29 mouse cellular contexts compared by ENCODE assay signal in genomic region chr15:12588661-12589060, GRCm38 (mm10).
DNase-seq lines count a peak whose midpoint lies in the region; ATAC-seq and TF ChIP-seq lines count a peak whose summit lies in the region.
"Had no signal": no experiment of that assay in that cellular context is flagged by ENCODE, and none has a peak within 500 bp of the region (broad histone marks: within the 10 kb centered on the region; RNA-seq: fewer than 3 reads in every experiment).

No protein-coding gene starts in this region.

- intact Hi-C loops in heart, postnatal 36 days (cut with DNase I): no loop called here

- no peak overlapping the region for H3K4me2 ChIP-seq in heart, embryonic 12.5 days
- no peak overlapping the region for H3K4me2 ChIP-seq in lung, postnatal 0 days (replicated peaks; ENCODE audit: low read depth, low read length)
- H3K4me2 ChIP-seq: hindbrain, embryonic 13.5 days; limb, embryonic 13.5 days; lung, embryonic 14.5 days; neural tube, embryonic 13.5 days; stomach, embryonic 15.5 days had no signal

- H3K4me1 ChIP-seq in heart, embryonic 12.5 days (replicated peaks): peaks cover 7% of the 10 kb centered on the region
- no peaks in the 10 kb centered on the region for H3K4me1 ChIP-seq in lung, postnatal 0 days (ENCODE audit: insufficient read depth, low read depth, low read length)
- H3K4me1 ChIP-seq: hindbrain, embryonic 13.5 days; midbrain, embryonic 10.5 days; neural tube, embryonic 13.5 days; stomach, embryonic 15.5 days had no signal

- no peaks in the 10 kb centered on the region; the same call in 1 of the 2 replicates for H3K27me3 ChIP-seq in heart, embryonic 12.5 days (replicated peaks)
- H3K27me3 ChIP-seq in lung, postnatal 0 days (replicated peaks; ENCODE audit: insufficient read depth, low read length): no peaks in the 10 kb centered on the region
- H3K27me3 ChIP-seq: neural tube, embryonic 13.5 days; stomach, embryonic 15.5 days had no signal

- no peaks in the 10 kb centered on the region for H3K9me3 ChIP-seq in heart, embryonic 12.5 days (replicated peaks)
- no peaks in the 10 kb centered on the region for H3K9me3 ChIP-seq in lung, postnatal 0 days (ENCODE audit: low read length)
- H3K9me3 ChIP-seq: hindbrain, embryonic 13.5 days; limb, embryonic 13.5 days; midbrain, embryonic 10.5 days; neural tube, embryonic 13.5 days; stomach, embryonic 15.5 days had no signal

- DNase-seq in heart, postnatal 36 days: no peak
- DNase-seq in lung, postnatal 0 days (ENCODE audit: low spot score): peak; percentile 15
- no peak for DNase-seq in lung, postnatal 14 days
- DNase-seq in brain, adult 2 months (ENCODE audit: low read depth, low spot score): peak; percentile 50
- DNase-seq in telencephalon, adult 2 months (ENCODE audit: low read depth, low spot score): peak; percentile 23
- no peak for DNase-seq in layer of hippocampus, adult 18-20 months (ENCODE audit: low spot score in 2 of 2)
- no peak for DNase-seq in embryo, embryonic 11 days
- DNase-seq: adrenal gland, postnatal 14 days; cerebellum, adult 8-10 months; gastrocnemius, postnatal 10 days; heart, adult 18-20 months; heart, postnatal 14 days; kidney, adult 2 months; lung, embryonic 14.5 days; lung, postnatal 4 days; retina, postnatal 1 day; right cerebral cortex, postnatal 4 days; thymus, adult 18-20 months; thymus, postnatal 36 days had no signal

- no peak for TF ChIP-seq CTCF in lung, postnatal 0 days (IDR thresholded peaks at IDR 0.05)

- no peak overlapping the region for H3K4me3 ChIP-seq in heart, embryonic 12.5 days
- no peak overlapping the region for H3K4me3 ChIP-seq in lung, postnatal 0 days (ENCODE audit: low read depth, low read length)
- H3K4me3 ChIP-seq: hindbrain, embryonic 13.5 days; limb, embryonic 13.5 days; midbrain, embryonic 10.5 days; myocyte; neural tube, embryonic 13.5 days; stomach, embryonic 15.5 days had no signal

- no peak for TF ChIP-seq EP300 in lung, postnatal 0 days (IDR thresholded peaks at IDR 0.05)

- WGBS in heart, embryonic 12.5 days: 74% methylated on average over 3 of the region's 3 CpGs
- WGBS in lung, postnatal 0 days: 63% methylated on average over 3 of the region's 3 CpGs

- 0 out of 2 replicates have a peak, but pooled peaks cover 8% of the 10 kb centered on the region for H3K36me3 ChIP-seq in heart, embryonic 12.5 days
- H3K36me3 ChIP-seq in lung, postnatal 0 days (ENCODE audit: insufficient read depth, low read length): no peaks in the 10 kb centered on the region
- H3K36me3 ChIP-seq: hindbrain, embryonic 13.5 days; limb, embryonic 13.5 days; midbrain, embryonic 10.5 days; neural tube, embryonic 13.5 days; stomach, embryonic 15.5 days had no signal

- no peak for ATAC-seq in heart, embryonic 12.5 days (ENCODE audit: insufficient number of reproducible peaks, low FRiP score)
- ATAC-seq in lung, postnatal 0 days: peak; percentile 43
- ATAC-seq: midbrain, embryonic 16.5 days had no signal

- no peak overlapping the region for H3K9ac ChIP-seq in heart, embryonic 12.5 days
- H3K9ac ChIP-seq in lung, postnatal 0 days (replicated peaks; ENCODE audit: low read depth): no peak overlapping the region
- H3K9ac ChIP-seq: hindbrain, embryonic 13.5 days; liver, embryonic 14.5 days; lung, embryonic 14.5 days; neural tube, embryonic 13.5 days; stomach, embryonic 15.5 days had no signal

- H3K27ac ChIP-seq in heart, embryonic 12.5 days (ENCODE audit: poor library complexity, severe bottlenecking): peak overlapping the region; percentile 40; the same call in 1 of the 2 replicates
- no peak overlapping the region for H3K27ac ChIP-seq in lung, postnatal 0 days (ENCODE audit: low read length)
- H3K27ac ChIP-seq: hindbrain, embryonic 13.5 days; kidney, postnatal 0 days; limb, embryonic 13.5 days; liver, embryonic 14.5 days; midbrain, embryonic 10.5 days; neural tube, embryonic 13.5 days; stomach, embryonic 15.5 days had no signal

Comparison
In these comparisons a context has a peak if more than half of its experiments do, and no peak if none do; other contexts are left out.
1. DNase-seq: peak in lung, postnatal 0 days (single experiment), brain, adult 2 months (single experiment) and telencephalon, adult 2 months (single experiment); none in heart, postnatal 36 days (0 of 2), lung, postnatal 14 days (single experiment), layer of hippocampus, adult 18-20 months (0 of 2) and embryo, embryonic 11 days (single experiment).